Mouse (Mus musculus): ENCODE data around the gene Gm17019.
"Not testable (repeated sequence)": the region's sequence is repeated elsewhere in the genome, so short reads cannot be mapped to it uniquely, and the experiment has no call there.

Gm17019 gene

GRCm38 (mm10) chr5:14996670-14997249 is 36.0 kb downstream of the Gm17019 start:
- CTCF ChIA-PET = not testable (repeated sequence)

- CTCF ChIA-PET = not testable (repeated sequence)
Observed at GRCm38 (mm10) chr5:14994124-14994523, 38.7 kb downstream of the Gm17019 start.

- CTCF ChIA-PET = not testable (repeated sequence)
Observed at GRCm38 (mm10) chr5:14990375-14991158, 42.2 kb downstream of the Gm17019 start.

- CTCF ChIA-PET = not testable (repeated sequence)
Observed at GRCm38 (mm10) chr5:14986649-14987387, 46.0 kb downstream of the Gm17019 start.

Data from spleen, embryonic (tissue).